Mouse (Mus musculus) adrenal gland, adult 8-10 months (tissue): ENCODE measurements around the gene Gm8094. TPM values are rescaled to one million over a fixed set of nuclear protein-coding genes. Genes with fewer than 3 reads are reported as not detected.
"Not testable (repeated sequence)": the region's sequence is repeated elsewhere in the genome, so short reads cannot be mapped to it uniquely, and the experiment has no call there.

Experiments
- DNase-seq: peaks from one replicate; pipeline ENCODE4 v3.0.0; 2022
- total RNA-seq, 4 experiments: library from RNA; stranded (reverse); gene quantifications; 2 replicates each; pipeline ENCODE4 v1.2.4; 2022

Gene Gm8094
- not detected for total RNA-seq

GRCm38 (mm10) chr14:43076543-43076942 is at the start of gene Gm8094:
Gene Gm8094 (minus strand): TSS chr14:43076643.
- DNase-seq: not testable (repeated sequence)

GRCm38 (mm10) chr14:43119673-43120072 is 43.2 kb upstream of the Gm8094 start:
- DNase-seq: not testable (repeated sequence)

- DNase-seq: not testable (repeated sequence)
Observed at GRCm38 (mm10) chr14:43100301-43100700, 23.9 kb upstream of the Gm8094 start, which contains the start of gene Gm8104. Gene Gm8104 (plus strand): TSS chr14:43100601.

- DNase-seq: not testable (repeated sequence)
Observed at GRCm38 (mm10) chr14:43089103-43089919, 12.9 kb upstream of the Gm8094 start.

GRCm38 (mm10) chr14:43084936-43085730 is 8.7 kb upstream of the Gm8094 start:
- not testable (repeated sequence) for DNase-seq

- not testable (repeated sequence) for DNase-seq
Observed at GRCm38 (mm10) chr14:43060179-43060578, 16.3 kb downstream of the Gm8094 start.

- DNase-seq: not testable (repeated sequence)
Observed at GRCm38 (mm10) chr14:43058063-43058462, 18.4 kb downstream of the Gm8094 start.

Other genes starting within 250 kb of the Gm8094 start
- not detected for gene Gm21977, start 223.2 kb downstream of the Gm8094 start, total RNA-seq
- gene Gm8082, start 83.0 kb downstream of the Gm8094 start, total RNA-seq: not detected
- not detected for gene Gm10376, start 61.0 kb downstream of the Gm8094 start, total RNA-seq
- gene Gm8104, start 24.0 kb upstream of the Gm8094 start, total RNA-seq: not detected
- not detected for gene Gm7233, start 103.2 kb upstream of the Gm8094 start, total RNA-seq
- not detected for gene Gm8122, start 158.7 kb upstream of the Gm8094 start, total RNA-seq
- gene Gm8126, start 182.0 kb upstream of the Gm8094 start, total RNA-seq: not detected
- not detected for gene Gm9732, start 198.4 kb upstream of the Gm8094 start, total RNA-seq
- gene Gm8127, start 217.2 kb upstream of the Gm8094 start, total RNA-seq: not detected